Mouse (Mus musculus): ENCODE results near the gene Macrod1.

- TF ChIP-seq CTCF (IDR thresholded peaks at IDR 0.05; ENCODE audit: control insufficient read depth, insufficient read depth, low read length) (no peak), POLR2A (IDR thresholded peaks at IDR 0.05; ENCODE audit: borderline replicate concordance, control insufficient read depth, low read depth, low read length) (no peak)
These were observed 48.9 kb downstream of the Macrod1 start, which contains the start of gene Flrt1 for GRCm38 (mm10) chr19:7105544-7105943.
